Mouse (Mus musculus) liver, embryonic 16.5 days (tissue): ENCODE data around the gene Dok5. TPM values are rescaled to one million over a fixed set of nuclear protein-coding genes. Genes with fewer than 3 reads are reported as not detected.

Experiments
- ATAC-seq: fragments of 200-750 bp; cut with Nextera tagmentation; 2 replicates; pipeline ENCODE4 v1.8.0; 2017; ENCODE audit warnings: low read depth, mild to moderate bottlenecking, moderate number of reproducible peaks, moderate library complexity
- H3K27ac ChIP-seq: fragments of 300-500 bp; sonication (generic); 2 replicates; pipeline ENCODE4 v1.5.1; 2014; ENCODE audit warnings: mild to moderate bottlenecking, low read length
- H3K27me3 ChIP-seq: fragments of 300-500 bp; sonication (generic); 2 replicates; pipeline ENCODE4 v1.6.1; 2014; ENCODE audit warnings: low read depth, low read length, mixed read lengths; ENCODE audit not compliant: control insufficient read depth, insufficient read depth
- H3K36me3 ChIP-seq: fragments of 300-500 bp; sonication (generic); 2 replicates; pipeline ENCODE4 v1.6.1; 2014; ENCODE audit warnings: mild to moderate bottlenecking; ENCODE audit not compliant: control insufficient read depth, insufficient read depth
- H3K4me1 ChIP-seq: fragments of 300-500 bp; sonication (generic); 2 replicates; pipeline ENCODE4 v1.6.1; 2014; ENCODE audit warnings: low read depth, low read length, mixed read lengths; ENCODE audit not compliant: control insufficient read depth
- H3K4me2 ChIP-seq: fragments of 300-500 bp; sonication (generic); 2 replicates; pipeline ENCODE4 v1.6.1; 2014; ENCODE audit warnings: low read depth, low read length, mixed read lengths
- H3K4me3 ChIP-seq: fragments of 300-500 bp; sonication (generic); 2 replicates; pipeline ENCODE4 v1.5.1; 2014; ENCODE audit warnings: low read depth, mild to moderate bottlenecking, low read length
- H3K9ac ChIP-seq: fragments of 300-500 bp; sonication (generic); 2 replicates; pipeline ENCODE4 v1.6.1; 2014; ENCODE audit warnings: low read depth, low read length
- H3K9me3 ChIP-seq: fragments of 300-500 bp; sonication (generic); replicated peaks from 2 replicates; pipeline ENCODE4 v1.6.1; 2016; ENCODE audit warnings: low read length; ENCODE audit not compliant: control insufficient read depth
- WGBS: fragments of 180-500 bp; shearing (Covaris S2); extraction: QIAGEN DNeasy Blood & Tissue Kit; methylation state at CpG from one replicate; pipeline ENCODE4 v1.1.7; 2014; ENCODE audit not compliant: insufficient replicate concordance; 5-methylcytosine and 5-hydroxymethylcytosine counted together
- polyA plus RNA-seq: library from polyadenylated mRNA; unstranded; fragments of >200 nt; fragmentation: Nextera tagmentation; extraction: Ambion mirVana; gene quantifications from 2 replicates; pipeline ENCODE4 v1.2.1, GENCODE M21; 2015

Gene Dok5
- polyA plus RNA-seq, 1 experiment from 2014 or later: 0.58 TPM

DNA sequence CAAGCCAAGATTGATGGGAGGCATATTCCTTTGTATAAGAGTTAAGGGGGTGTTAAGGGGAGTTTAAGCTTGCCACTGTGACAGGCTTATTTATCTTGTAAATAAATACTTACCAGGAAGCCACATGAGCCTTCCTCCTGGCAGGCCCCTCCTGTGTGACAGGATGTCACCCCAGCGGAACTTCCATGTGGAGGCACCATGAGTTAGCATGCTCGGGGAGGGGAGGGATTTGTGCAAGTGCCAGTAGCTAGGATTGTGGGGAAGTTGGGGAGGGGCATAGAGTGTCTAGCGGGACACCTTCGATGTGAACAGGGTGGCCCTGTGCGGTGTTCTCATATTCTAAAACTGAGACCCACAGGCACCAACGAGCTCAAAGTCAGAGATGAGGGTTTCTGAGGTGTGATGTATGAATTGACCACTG lies 97.6 kb downstream of the Dok5 start:
- ATAC-seq: no peak
- H3K4me2 ChIP-seq: no peak overlapping the region
- no peaks in the 10 kb centered on the region for H3K36me3 ChIP-seq
- no peaks in the 10 kb centered on the region for H3K27me3 ChIP-seq
- no peak overlapping the region for H3K27ac ChIP-seq
- H3K9me3 ChIP-seq: no peaks in the 10 kb centered on the region
- no peak overlapping the region for H3K4me3 ChIP-seq
- no peak overlapping the region for H3K9ac ChIP-seq
- WGBS: 52% methylated on average over 6 of the region's 6 CpGs
- no peaks in the 10 kb centered on the region for H3K4me1 ChIP-seq

DNA sequence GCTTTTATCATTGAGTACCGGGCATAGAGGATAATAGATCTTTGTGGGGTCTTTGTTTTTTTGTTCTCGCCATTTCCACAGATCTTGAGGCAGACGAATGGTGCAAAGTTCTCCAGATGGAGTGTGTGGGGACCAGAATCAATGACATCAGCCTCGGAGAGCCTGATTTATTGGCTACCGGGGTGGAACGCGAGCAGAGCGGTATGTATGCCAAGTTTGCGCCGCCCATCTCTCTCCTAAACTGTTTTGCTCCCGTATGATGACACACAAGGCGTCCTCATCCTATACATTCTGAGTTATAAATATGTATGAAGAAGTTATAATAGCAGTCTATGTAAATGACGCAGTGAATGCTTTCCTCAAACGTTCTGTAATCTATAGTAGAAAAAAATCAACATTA lies 98.4 kb downstream of the Dok5 start:
- Histone ChIP-seq H3K9me3 (no peaks in the 10 kb centered on the region), H3K4me2 (no peak overlapping the region), H3K36me3 (no peaks in the 10 kb centered on the region), H3K9ac (no peak overlapping the region), H3K27ac (no peak overlapping the region), H3K27me3 (no peaks in the 10 kb centered on the region), H3K4me3 (no peak overlapping the region), H3K4me1 (no peaks in the 10 kb centered on the region)
- WGBS: 83% methylated on average over 14 of the region's 14 CpGs
- ATAC-seq: no peak

DNA sequence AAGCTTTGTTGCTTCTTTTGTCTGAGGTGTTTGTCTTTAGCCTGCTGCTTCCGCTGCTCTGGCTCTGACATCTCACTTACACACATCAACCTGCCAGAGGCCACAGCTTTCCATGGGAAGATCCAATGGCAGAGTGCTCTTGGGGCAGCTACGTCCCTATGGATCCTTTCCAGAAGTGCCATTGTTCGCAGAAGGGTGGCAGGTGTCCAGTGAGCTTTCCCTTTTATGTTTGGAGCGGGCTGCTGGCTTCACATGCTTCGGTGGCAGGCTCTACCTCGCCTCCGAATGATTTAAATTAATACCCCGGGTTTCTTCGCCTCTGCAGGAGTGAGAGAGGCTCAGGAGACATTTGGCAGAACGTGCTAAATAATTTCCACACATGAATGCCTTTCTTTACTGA lies 105.3 kb downstream of the Dok5 start:
- H3K9ac ChIP-seq: no peak overlapping the region
- no peaks in the 10 kb centered on the region for H3K36me3 ChIP-seq
- no peak overlapping the region for H3K4me3 ChIP-seq
- no peaks in the 10 kb centered on the region for H3K4me1 ChIP-seq
- H3K4me2 ChIP-seq: no peak overlapping the region
- H3K27ac ChIP-seq: no peak overlapping the region
- 63% methylated on average over 10 of the region's 10 CpGs for WGBS
- H3K27me3 ChIP-seq: no peaks in the 10 kb centered on the region
- no peak for ATAC-seq
- no peaks in the 10 kb centered on the region for H3K9me3 ChIP-seq

DNA sequence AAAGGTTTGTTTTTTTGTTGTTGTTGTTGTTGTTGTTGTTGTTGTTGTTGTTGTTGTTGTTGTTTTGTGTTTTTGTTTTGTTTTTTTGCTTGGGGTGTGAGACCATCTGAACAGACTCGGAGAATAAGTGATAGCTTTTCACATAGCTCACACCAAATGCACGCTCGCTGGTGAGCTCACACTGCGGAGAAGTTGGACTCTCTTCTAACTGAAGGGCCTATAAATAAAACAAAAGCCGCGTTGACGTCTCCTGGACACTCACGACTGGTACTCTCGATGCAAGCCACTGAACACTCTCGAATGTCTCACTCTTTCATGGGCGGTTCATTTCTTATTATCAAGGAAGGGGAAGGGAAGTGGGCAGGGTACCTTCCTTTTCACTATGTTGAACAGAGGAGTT lies 105.8 kb downstream of the Dok5 start:
- no peaks in the 10 kb centered on the region for H3K36me3 ChIP-seq
- no peak overlapping the region for H3K9ac ChIP-seq
- 71% methylated on average over 11 of the region's 11 CpGs for WGBS
- no peak overlapping the region for H3K4me3 ChIP-seq
- no peak overlapping the region for H3K27ac ChIP-seq
- no peak for ATAC-seq
- no peaks in the 10 kb centered on the region for H3K9me3 ChIP-seq
- H3K4me2 ChIP-seq: no peak overlapping the region
- no peaks in the 10 kb centered on the region for H3K27me3 ChIP-seq
- no peaks in the 10 kb centered on the region for H3K4me1 ChIP-seq

DNA sequence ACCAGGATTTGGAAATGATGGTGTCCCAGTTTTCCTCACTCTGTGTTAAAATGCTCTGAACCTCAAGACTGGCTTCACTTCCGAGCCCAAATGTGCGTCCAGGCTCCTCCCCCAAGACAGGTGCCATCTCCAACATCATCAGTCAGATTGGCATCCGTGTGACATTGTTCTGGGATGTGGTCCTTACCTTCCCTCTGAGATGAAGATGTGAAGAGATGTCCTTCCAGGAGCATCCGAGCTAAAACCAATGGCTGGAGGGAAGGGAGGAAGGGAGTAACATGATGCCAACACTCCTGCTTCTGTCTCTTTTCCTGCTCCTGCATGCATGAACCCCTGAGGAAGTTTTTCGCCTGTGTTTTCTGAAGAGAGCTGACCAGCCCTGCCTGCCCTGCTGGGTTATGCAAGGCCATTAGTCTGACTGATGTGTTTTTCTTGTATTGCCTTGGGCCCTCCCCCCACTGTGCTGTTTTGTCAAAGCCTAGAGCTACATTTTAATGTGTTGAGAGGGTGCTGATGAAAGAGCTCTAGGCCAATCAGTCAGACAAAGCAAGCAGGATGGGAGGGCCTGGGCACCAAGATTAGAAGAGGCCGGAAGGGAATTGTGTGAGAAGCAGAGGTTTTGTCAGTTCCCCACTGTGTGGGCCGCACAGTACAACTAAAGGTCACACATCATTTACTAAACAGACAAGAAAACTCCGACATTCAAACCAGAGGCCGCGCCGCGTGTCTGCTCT lies 106.4 kb downstream of the Dok5 start:
- no peaks in the 10 kb centered on the region for H3K4me1 ChIP-seq
- peak; percentile 35 for ATAC-seq
- H3K27ac ChIP-seq: no peak overlapping the region
- no peak overlapping the region for H3K9ac ChIP-seq
- no peak overlapping the region for H3K4me3 ChIP-seq
- H3K36me3 ChIP-seq: no peaks in the 10 kb centered on the region
- H3K27me3 ChIP-seq: no peaks in the 10 kb centered on the region
- H3K4me2 ChIP-seq: no peak overlapping the region
- whole genome bisulfite sequencing: 47% methylated on average over 12 of the region's 12 CpGs
- no peaks in the 10 kb centered on the region for H3K9me3 ChIP-seq

DNA sequence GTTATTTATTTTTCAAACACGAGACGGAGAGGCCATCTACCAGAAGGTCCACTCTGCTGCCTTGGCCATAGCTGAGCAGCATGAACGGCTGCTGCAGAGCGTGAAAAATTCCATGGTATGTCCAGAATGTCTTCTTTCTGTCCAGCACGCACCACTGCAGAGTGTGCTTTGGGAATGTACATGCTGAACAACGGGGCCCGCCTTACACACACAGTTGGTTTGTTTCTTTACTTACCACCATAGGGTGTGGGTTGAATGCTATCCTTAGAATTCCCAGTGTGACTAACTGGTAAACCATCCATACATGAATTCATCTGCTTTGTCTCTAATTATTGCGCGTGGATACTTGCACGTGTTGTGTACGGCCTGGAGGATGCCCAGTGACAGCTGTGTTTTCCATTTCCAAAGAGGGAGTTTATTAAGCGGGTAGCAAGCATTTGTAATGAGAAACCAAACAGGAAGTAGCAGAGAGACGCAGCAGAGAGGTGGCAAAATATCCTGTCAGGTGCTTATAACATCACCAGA lies 109.9 kb downstream of the Dok5 start:
- H3K9me3 ChIP-seq: no peaks in the 10 kb centered on the region
- H3K27ac ChIP-seq: no peak overlapping the region
- 66% methylated on average over 13 of the region's 13 CpGs for WGBS
- ATAC-seq: no peak
- H3K4me2 ChIP-seq: no peak overlapping the region
- no peaks in the 10 kb centered on the region for H3K4me1 ChIP-seq
- H3K36me3 ChIP-seq: no peaks in the 10 kb centered on the region
- no peak overlapping the region for H3K9ac ChIP-seq
- H3K27me3 ChIP-seq: no peaks in the 10 kb centered on the region
- no peak overlapping the region for H3K4me3 ChIP-seq

DNA sequence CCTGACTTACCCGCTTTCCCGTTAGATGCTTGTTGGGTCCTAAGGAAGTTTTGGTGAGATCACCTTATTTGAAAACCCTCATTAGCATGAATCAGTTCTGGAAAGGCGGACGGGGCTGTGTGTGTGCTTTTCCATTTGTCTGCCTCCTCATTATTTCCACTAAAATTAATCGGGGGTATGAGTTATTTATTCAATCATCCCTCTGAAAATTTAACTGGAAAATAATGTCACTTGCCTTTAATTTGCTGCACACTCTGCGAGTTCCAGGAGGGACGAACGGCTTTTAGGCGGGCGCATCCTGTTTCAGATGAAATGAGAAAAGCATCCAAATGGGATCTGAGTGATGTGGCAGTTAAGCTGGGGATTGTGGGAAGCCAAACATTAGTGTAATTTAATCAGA lies 113.9 kb downstream of the Dok5 start:
- Histone ChIP-seq H3K4me3 (no peak overlapping the region), H3K27ac (no peak overlapping the region), H3K4me1 (no peaks in the 10 kb centered on the region), H3K36me3 (no peaks in the 10 kb centered on the region), H3K9ac (no peak overlapping the region), H3K4me2 (no peak overlapping the region), H3K27me3 (no peaks in the 10 kb centered on the region), H3K9me3 (no peaks in the 10 kb centered on the region)
- no peak for ATAC-seq
- WGBS: 66% methylated on average over 10 of the region's 10 CpGs

DNA sequence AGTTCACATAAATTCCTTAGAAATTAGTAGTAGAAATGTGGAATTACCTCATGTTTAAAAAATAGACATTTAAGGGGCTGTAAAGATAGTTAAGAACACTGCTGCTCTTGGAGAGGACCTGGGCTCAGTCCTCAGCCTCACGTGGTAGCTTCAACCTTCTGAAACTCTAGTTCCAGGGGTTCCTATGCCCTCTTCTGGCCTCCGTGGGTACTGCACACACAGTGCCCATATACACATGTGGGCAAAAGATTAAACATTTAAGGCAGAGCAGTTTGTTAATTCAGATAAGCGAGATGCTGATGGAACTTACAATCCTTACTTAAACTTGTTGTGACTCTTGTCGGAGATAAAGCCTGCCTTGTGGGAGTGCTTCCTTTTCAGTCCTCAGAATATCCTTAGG lies 118.5 kb downstream of the Dok5 start:
- H3K4me3 ChIP-seq: no peak overlapping the region
- H3K9ac ChIP-seq: no peak overlapping the region
- H3K27me3 ChIP-seq: no peaks in the 10 kb centered on the region
- ATAC-seq: no peak
- no peaks in the 10 kb centered on the region for H3K36me3 ChIP-seq
- H3K27ac ChIP-seq: no peak overlapping the region
- no peaks in the 10 kb centered on the region for H3K4me1 ChIP-seq
- H3K9me3 ChIP-seq: no peaks in the 10 kb centered on the region
- WGBS: 82% methylated on average over 4 of the region's 4 CpGs
- no peak overlapping the region for H3K4me2 ChIP-seq

DNA sequence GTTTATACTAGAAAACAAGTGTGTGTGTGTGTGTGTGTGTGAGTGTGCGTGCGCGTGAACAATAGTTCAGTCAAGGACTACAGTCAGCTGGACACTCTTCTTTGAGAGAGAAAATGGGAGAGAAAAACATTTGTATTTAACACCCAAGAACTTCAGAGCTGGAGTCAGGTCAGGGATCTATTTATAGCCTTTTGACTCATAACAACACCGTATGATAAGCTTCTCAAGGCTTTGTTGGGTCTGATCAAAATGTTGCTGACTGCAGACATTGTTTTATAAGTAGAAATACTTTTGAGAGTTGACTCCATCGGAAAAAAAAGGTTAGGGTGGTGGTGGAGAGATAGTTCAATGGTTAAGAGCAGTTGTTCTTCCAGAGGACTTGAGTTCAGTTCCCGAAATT lies 120.7 kb downstream of the Dok5 start:
- no peaks in the 10 kb centered on the region for H3K4me1 ChIP-seq
- H3K27ac ChIP-seq: no peak overlapping the region
- no peaks in the 10 kb centered on the region for H3K36me3 ChIP-seq
- no peaks in the 10 kb centered on the region for H3K9me3 ChIP-seq
- H3K4me3 ChIP-seq: no peak overlapping the region
- H3K27me3 ChIP-seq: no peaks in the 10 kb centered on the region
- no peak for ATAC-seq
- H3K4me2 ChIP-seq: no peak overlapping the region
- 66% methylated on average over 6 of the region's 6 CpGs for WGBS
- no peak overlapping the region for H3K9ac ChIP-seq
